Mouse (Mus musculus) heart, embryonic 10.5 days (tissue): ENCODE results near the gene Magi1. TPM values are rescaled to one million over a fixed set of nuclear protein-coding genes. Genes with fewer than 3 reads are reported as not detected.

Experiments used
- DNase-seq: peaks from one replicate; pipeline ENCODE4 v3.0.0-alpha.2; 2017; ENCODE audit warnings: low spot score
- H3K27ac ChIP-seq: fragments of 300-500 bp; sonication (generic); 2 replicates; pipeline ENCODE4 v1.5.1; 2016; ENCODE audit warnings: mild to moderate bottlenecking
- H3K27me3 ChIP-seq: fragments of 300-500 bp; sonication (generic); 2 replicates; pipeline ENCODE4 v1.6.1; 2016; ENCODE audit warnings: mild to moderate bottlenecking; ENCODE audit not compliant: poor library complexity, insufficient read depth, severe bottlenecking
- H3K36me3 ChIP-seq: fragments of 300-500 bp; sonication (generic); 2 replicates; pipeline ENCODE4 v1.6.1; 2016; ENCODE audit warnings: mild to moderate bottlenecking, moderate library complexity
- H3K4me1 ChIP-seq: fragments of 300-500 bp; sonication (generic); 2 replicates; pipeline ENCODE4 v1.6.1; 2016; ENCODE audit warnings: mild to moderate bottlenecking
- H3K4me3 ChIP-seq: fragments of 300-500 bp; sonication (generic); 2 replicates; pipeline ENCODE4 v1.5.1; 2016; ENCODE audit warnings: mild to moderate bottlenecking, moderate library complexity
- H3K9me3 ChIP-seq: fragments of 300-500 bp; sonication (generic); 2 replicates; pipeline ENCODE4 v1.6.1; 2016; ENCODE audit warnings: mild to moderate bottlenecking, moderate library complexity
- WGBS: fragments of 180-500 bp; shearing (Covaris S2); methylation state at CpG from one replicate; pipeline ENCODE4 v1.1.7; 2016; 5-methylcytosine and 5-hydroxymethylcytosine counted together
- polyA plus RNA-seq: library from polyadenylated mRNA; unstranded; fragments of >200 nt; fragmentation: Nextera tagmentation; extraction: Ambion mirVana; gene quantifications from 2 replicates; pipeline ENCODE4 v1.2.1, GENCODE M21; 2016

Magi1 gene
- 10.0 and 10.5 TPM in 2 replicates for polyA plus RNA-seq

- under 1% methylated on average over 86 of the region's 86 CpGs for WGBS
- peak; percentile 97 for DNase-seq
- Histone ChIP-seq H3K27me3 (no peaks in the 10 kb centered on the region), H3K4me3 (peak within 1 kb of the TSS; percentile 94), H3K27ac (peak within 1 kb of the TSS; percentile 95), H3K36me3 (peaks cover 2% of the 10 kb centered on the region; the same call in 1 of the 2 replicates), H3K4me1 (peaks cover 33% of the 10 kb centered on the region), H3K9me3 (peaks cover 4% of the 10 kb centered on the region; the same call in 1 of the 2 replicates)
Measured at GRCm38 (mm10) chr6:94283318-94284061, at the start of gene Magi1. Gene Magi1, minus strand, starts transcription at chr6:94283917.

- Histone ChIP-seq H3K27me3 (no peaks in the 10 kb centered on the region), H3K36me3 (no peaks in the 10 kb centered on the region), H3K27ac (no peak overlapping the region), H3K4me3 (no peak overlapping the region), H3K4me1 (no peaks in the 10 kb centered on the region), H3K9me3 (no peaks in the 10 kb centered on the region)
- no peak for DNase-seq
- WGBS: 79% methylated on average over 4 of the region's 4 CpGs
Measured at GRCm38 (mm10) chr6:94327143-94327542, 43.4 kb upstream of the Magi1 start.

GRCm38 (mm10) chr6:94316886-94317285 is 33.2 kb upstream of the Magi1 start:
- Histone ChIP-seq H3K9me3 (no peaks in the 10 kb centered on the region), H3K4me3 (no peak overlapping the region), H3K27me3 (no peaks in the 10 kb centered on the region), H3K27ac (no peak overlapping the region), H3K36me3 (no peaks in the 10 kb centered on the region), H3K4me1 (no peaks in the 10 kb centered on the region)
- no peak for DNase-seq
- 81% methylated on average over 3 of the region's 3 CpGs for WGBS

- Histone ChIP-seq H3K4me1 (0 out of 2 replicates have a peak, but pooled peaks cover 5% of the 10 kb centered on the region), H3K9me3 (no peaks in the 10 kb centered on the region), H3K27me3 (no peaks in the 10 kb centered on the region), H3K4me3 (no peak overlapping the region), H3K27ac (no peak overlapping the region), H3K36me3 (no peaks in the 10 kb centered on the region)
- WGBS: 61% methylated on average over 7 of the region's 7 CpGs
- no peak for DNase-seq
Measured at GRCm38 (mm10) chr6:94312285-94312684, 28.6 kb upstream of the Magi1 start.

- WGBS: 30% methylated on average over 7 of the region's 7 CpGs
- no peak for DNase-seq
Measured at GRCm38 (mm10) chr6:94308498-94308897, 24.8 kb upstream of the Magi1 start.

GRCm38 (mm10) chr6:94303512-94303911 is 19.8 kb upstream of the Magi1 start:
- 71% methylated on average over 6 of the region's 6 CpGs for WGBS

More at GRCm38 (mm10) chr6:94308498-94308897, 24.8 kb upstream of the Magi1 start:
- H3K27ac ChIP-seq: peak overlapping the region; percentile 52; the same call in 1 of the 2 replicates
- no peaks in the 10 kb centered on the region for H3K36me3 ChIP-seq
- no peaks in the 10 kb centered on the region for H3K27me3 ChIP-seq
- no peaks in the 10 kb centered on the region for H3K9me3 ChIP-seq
- H3K4me3 ChIP-seq: no peak overlapping the region
- H3K4me1 ChIP-seq: peaks cover 14% of the 10 kb centered on the region

GRCm38 (mm10) chr6:94301804-94302203 is 18.1 kb upstream of the Magi1 start:
- WGBS: 83% methylated on average over 10 of the region's 10 CpGs
- H3K9me3 ChIP-seq: no peaks in the 10 kb centered on the region
- H3K27ac ChIP-seq: no peak overlapping the region
- no peak for DNase-seq
- no peak overlapping the region for H3K4me3 ChIP-seq
- no peaks in the 10 kb centered on the region for H3K27me3 ChIP-seq
- peaks cover 28% of the 10 kb centered on the region for H3K4me1 ChIP-seq
- no peaks in the 10 kb centered on the region for H3K36me3 ChIP-seq

More at GRCm38 (mm10) chr6:94303512-94303911, 19.8 kb upstream of the Magi1 start:
- peaks cover 31% of the 10 kb centered on the region for H3K4me1 ChIP-seq
- H3K4me3 ChIP-seq: no peak overlapping the region
- H3K9me3 ChIP-seq: no peaks in the 10 kb centered on the region
- peak overlapping the region; percentile 44; the same call in 1 of the 2 replicates for H3K27ac ChIP-seq
- no peaks in the 10 kb centered on the region for H3K36me3 ChIP-seq
- no peaks in the 10 kb centered on the region for H3K27me3 ChIP-seq
- no peak for DNase-seq

- peaks cover 28% of the 10 kb centered on the region for H3K4me1 ChIP-seq
- no peaks in the 10 kb centered on the region for H3K36me3 ChIP-seq
- H3K27me3 ChIP-seq: no peaks in the 10 kb centered on the region
- 10% methylated on average over 3 of the region's 3 CpGs for WGBS
- H3K4me3 ChIP-seq: no peak overlapping the region
- peak; percentile 79 for DNase-seq
- H3K27ac ChIP-seq: no peak overlapping the region
- H3K9me3 ChIP-seq: no peaks in the 10 kb centered on the region
Measured at GRCm38 (mm10) chr6:94300562-94300961, 16.8 kb upstream of the Magi1 start.

GRCm38 (mm10) chr6:94287387-94287786 is 3.7 kb upstream of the Magi1 start:
- no peaks in the 10 kb centered on the region for H3K27me3 ChIP-seq
- H3K4me3 ChIP-seq: no peak overlapping the region
- H3K36me3 ChIP-seq: peaks cover 3% of the 10 kb centered on the region; the same call in 1 of the 2 replicates
- peaks cover 6% of the 10 kb centered on the region; the same call in 1 of the 2 replicates for H3K9me3 ChIP-seq
- H3K4me1 ChIP-seq: peaks cover 10% of the 10 kb centered on the region; the same call in 1 of the 2 replicates
- no peak for DNase-seq
- H3K27ac ChIP-seq: no peak overlapping the region

GRCm38 (mm10) chr6:94286555-94286954 is 2.8 kb upstream of the Magi1 start:
- WGBS: 81% methylated on average over 2 of the region's 2 CpGs
- Histone ChIP-seq H3K4me1 (peaks cover 13% of the 10 kb centered on the region), H3K27ac (no peak overlapping the region), H3K4me3 (no peak overlapping the region), H3K9me3 (peaks cover 6% of the 10 kb centered on the region; the same call in 1 of the 2 replicates), H3K36me3 (peaks cover 3% of the 10 kb centered on the region; the same call in 1 of the 2 replicates), H3K27me3 (no peaks in the 10 kb centered on the region)
- DNase-seq: no peak

- H3K36me3 ChIP-seq: peaks cover 3% of the 10 kb centered on the region; the same call in 1 of the 2 replicates
- no peak for DNase-seq
- under 1% methylated on average over 44 of the region's 44 CpGs for WGBS
- peaks cover 6% of the 10 kb centered on the region; the same call in 1 of the 2 replicates for H3K9me3 ChIP-seq
- H3K27ac ChIP-seq: peak overlapping the region; percentile 95
- peak overlapping the region; percentile 94 for H3K4me3 ChIP-seq
- no peaks in the 10 kb centered on the region for H3K27me3 ChIP-seq
- H3K4me1 ChIP-seq: peaks cover 28% of the 10 kb centered on the region
Measured at GRCm38 (mm10) chr6:94284089-94284825, 540 bp upstream of the Magi1 start.

GRCm38 (mm10) chr6:94282301-94283241 is 1.1 kb downstream of the Magi1 start:
- peak overlapping the region; percentile 94 for H3K4me3 ChIP-seq
- H3K4me1 ChIP-seq: peaks cover 42% of the 10 kb centered on the region
- H3K27ac ChIP-seq: peak overlapping the region; percentile 95
- no peaks in the 10 kb centered on the region for H3K9me3 ChIP-seq
- DNase-seq: peak; percentile 87
- under 1% methylated on average over 55 of the region's 55 CpGs for WGBS
- H3K27me3 ChIP-seq: no peaks in the 10 kb centered on the region
- no peaks in the 10 kb centered on the region for H3K36me3 ChIP-seq
